Mouse (Mus musculus) liver, embryonic 14.5 days (tissue): ENCODE data around the gene Tnk1.

Source experiments
- CTCF ChIP-seq: IDR thresholded peaks from 2 replicates; pipeline ENCODE4 v1.5.1; 2016; ENCODE audit warnings: antibody characterized with exemption, low read depth, control low read depth
- EP300 ChIP-seq: IDR thresholded peaks from 2 replicates; pipeline ENCODE4 v1.6.1; 2016; ENCODE audit warnings: antibody characterized with exemption, low read depth

DNA sequence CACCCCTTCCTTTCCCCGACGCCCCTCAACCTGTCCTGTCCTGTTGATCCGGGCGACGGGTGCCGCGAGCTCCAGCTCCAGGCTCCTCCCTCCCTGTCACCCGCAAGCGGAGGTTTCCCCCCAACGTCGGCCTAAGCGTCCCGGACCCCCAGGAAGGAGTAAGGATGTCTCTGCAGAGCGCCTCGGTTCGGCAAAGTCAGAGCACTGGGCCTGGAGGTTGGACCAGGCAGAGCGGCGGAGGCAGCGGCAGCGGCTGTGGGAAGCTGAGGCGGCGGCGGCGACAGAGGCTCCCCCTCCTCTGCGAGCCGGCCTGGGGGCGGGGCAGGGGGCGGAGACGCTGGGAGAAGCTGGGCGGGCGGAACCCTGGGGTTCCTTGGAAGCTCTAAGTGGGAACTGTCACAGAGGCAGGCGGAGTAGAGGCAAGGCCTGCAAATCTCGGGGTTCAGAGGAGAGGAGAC, 55.9 kb downstream of the Tnk1 start:
- TF ChIP-seq EP300 (no peak), CTCF (no peak)
